Mouse (Mus musculus): ENCODE data around the gene Scimp. TPM values are rescaled to one million over a fixed set of nuclear protein-coding genes. Genes with fewer than 3 reads are reported as not detected.

Gene Scimp
- polyA plus RNA-seq, 2 experiments, result 0.10 to 0.51 TPM

DNA sequence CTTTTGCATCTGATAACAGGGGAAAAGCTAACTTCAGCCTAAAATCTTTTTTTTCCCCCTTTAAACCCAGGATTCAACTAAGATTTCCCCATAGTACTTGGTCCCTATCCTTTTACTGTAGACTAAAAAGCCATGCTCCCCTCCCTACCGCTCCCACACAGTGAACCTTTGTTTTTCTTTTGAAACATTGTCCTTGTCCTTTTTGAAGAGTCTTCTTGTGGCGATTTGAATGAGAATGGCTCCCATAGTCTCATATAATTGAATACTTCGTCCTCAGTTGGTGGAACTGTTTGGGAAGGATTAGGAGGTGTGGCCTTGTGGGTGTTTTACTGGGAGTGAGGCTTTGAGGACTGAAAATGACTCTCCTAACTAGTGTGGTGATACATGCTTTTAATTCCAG, 21.4 kb upstream of the Scimp start:
- no peaks in the 10 kb centered on the region for H3K4me1 ChIP-seq (replicated peaks; ENCODE audit: control insufficient read depth in 2 of 2, insufficient read depth in 2 of 2, low read length in 1 of 2)
- no peak for ATAC-seq (ENCODE audit: insufficient read depth)
- H3K27ac ChIP-seq, result no peak overlapping the region
- no peaks in the 10 kb centered on the region for H3K9me3 ChIP-seq (ENCODE audit: control insufficient read depth, low read length)
- no peak overlapping the region for H3K4me2 ChIP-seq (ENCODE audit: low read depth)
- WGBS (ENCODE audit: insufficient replicate concordance), result 62% methylated on average over 3 of the region's 3 CpGs
- H3K9ac ChIP-seq (replicated peaks), result no peak overlapping the region
- H3K4me3 ChIP-seq (ENCODE audit: insufficient read depth in 1 of 2, low read depth in 2 of 2, low read length in 2 of 2), result no peak overlapping the region
- no peaks in the 10 kb centered on the region for H3K27me3 ChIP-seq (ENCODE audit: control insufficient read depth, insufficient read depth, low read length)
- no peak for DNase-seq (ENCODE audit: low read depth in 3 of 3, low spot score in 3 of 3)
- TF ChIP-seq EP300 (IDR thresholded peaks at IDR 0.05; ENCODE audit: low read depth) (no peak), CTCF (IDR thresholded peaks at IDR 0.05; ENCODE audit: low read depth) (no peak)
- H3K36me3 ChIP-seq (replicated peaks; ENCODE audit: control insufficient read depth, insufficient read depth, low read depth), result no peaks in the 10 kb centered on the region

- DNase-seq (ENCODE audit: low read depth in 3 of 3, low spot score in 3 of 3), result no peak
- no peaks in the 10 kb centered on the region for H3K27me3 ChIP-seq (ENCODE audit: control insufficient read depth, insufficient read depth, low read length)
- no peak overlapping the region for H3K4me2 ChIP-seq (ENCODE audit: low read depth)
- no peak for TF ChIP-seq EP300 (IDR thresholded peaks at IDR 0.05; ENCODE audit: low read depth)
- TF ChIP-seq CTCF (IDR thresholded peaks at IDR 0.05; ENCODE audit: low read depth), result no peak
- no peaks in the 10 kb centered on the region for H3K4me1 ChIP-seq (replicated peaks; ENCODE audit: control insufficient read depth in 2 of 2, insufficient read depth in 2 of 2, low read length in 1 of 2)
- no peak for ATAC-seq (ENCODE audit: insufficient read depth)
- H3K27ac ChIP-seq, result no peak overlapping the region
- no peaks in the 10 kb centered on the region for H3K36me3 ChIP-seq (replicated peaks; ENCODE audit: control insufficient read depth, insufficient read depth, low read depth)
- H3K4me3 ChIP-seq (ENCODE audit: insufficient read depth in 1 of 2, low read depth in 2 of 2, low read length in 2 of 2), result no peak overlapping the region
- H3K9me3 ChIP-seq (ENCODE audit: control insufficient read depth, low read length), result no peaks in the 10 kb centered on the region
- no peak overlapping the region for H3K9ac ChIP-seq (replicated peaks)
Measured at GRCm38 (mm10) chr11:70833408-70833807, 21.0 kb upstream of the Scimp start.

GRCm38 (mm10) chr11:70831201-70831600, 18.8 kb upstream of the Scimp start:
- Histone ChIP-seq H3K4me1 (replicated peaks; ENCODE audit: control insufficient read depth in 2 of 2, insufficient read depth in 2 of 2, low read length in 1 of 2) (no peaks in the 10 kb centered on the region), H3K9ac (replicated peaks) (no peak overlapping the region), H3K27ac (no peak overlapping the region), H3K4me3 (ENCODE audit: insufficient read depth in 1 of 2, low read depth in 2 of 2, low read length in 2 of 2) (no peak overlapping the region), H3K4me2 (ENCODE audit: low read depth) (no peak overlapping the region), H3K36me3 (replicated peaks; ENCODE audit: control insufficient read depth, insufficient read depth, low read depth) (no peaks in the 10 kb centered on the region), H3K9me3 (ENCODE audit: control insufficient read depth, low read length) (no peaks in the 10 kb centered on the region), H3K27me3 (ENCODE audit: control insufficient read depth, insufficient read depth, low read length) (no peaks in the 10 kb centered on the region)
- no peak for TF ChIP-seq EP300 (IDR thresholded peaks at IDR 0.05; ENCODE audit: low read depth)
- TF ChIP-seq CTCF (IDR thresholded peaks at IDR 0.05; ENCODE audit: low read depth), result no peak
- no peak for ATAC-seq (ENCODE audit: insufficient read depth)
- WGBS (ENCODE audit: insufficient replicate concordance), result 40% methylated on average over 3 of the region's 3 CpGs
- DNase-seq (ENCODE audit: low read depth in 3 of 3, low spot score in 3 of 3), result no peak

DNA sequence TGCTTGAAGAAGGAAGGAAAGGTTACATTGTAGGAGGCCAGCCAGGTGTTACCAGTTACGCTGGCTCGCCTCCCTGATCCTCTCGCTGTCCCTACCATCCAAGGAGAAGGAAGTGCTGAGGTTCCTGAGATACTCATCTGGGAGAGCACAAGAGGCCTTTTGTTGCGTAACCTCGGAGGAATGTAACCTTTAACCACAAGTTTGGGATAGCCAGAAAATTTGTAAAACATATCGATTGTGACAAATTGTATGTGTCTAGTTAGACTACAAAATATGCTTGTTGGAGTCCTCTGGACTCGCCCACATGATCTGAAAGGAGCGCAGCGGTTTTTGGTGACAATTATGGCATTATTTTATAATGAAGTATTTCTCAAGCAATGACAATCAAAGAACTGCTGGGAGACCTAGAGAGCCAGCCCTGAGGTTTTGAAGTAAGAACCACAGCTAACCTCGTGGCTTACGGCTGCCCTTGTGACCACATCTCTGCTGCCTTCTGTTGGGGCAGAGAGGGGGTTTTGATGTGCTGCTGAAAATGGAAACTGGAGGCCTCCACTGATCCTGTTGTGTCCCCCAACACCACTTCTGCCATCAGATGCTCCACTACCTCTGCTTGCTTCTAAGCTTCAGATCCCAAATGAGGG, 16.7 kb upstream of the Scimp start:
- no peak overlapping the region for H3K27ac ChIP-seq
- DNase-seq (ENCODE audit: low read depth in 3 of 3, low spot score in 3 of 3) (no peak), ATAC-seq (ENCODE audit: insufficient read depth) (no peak)

DNA sequence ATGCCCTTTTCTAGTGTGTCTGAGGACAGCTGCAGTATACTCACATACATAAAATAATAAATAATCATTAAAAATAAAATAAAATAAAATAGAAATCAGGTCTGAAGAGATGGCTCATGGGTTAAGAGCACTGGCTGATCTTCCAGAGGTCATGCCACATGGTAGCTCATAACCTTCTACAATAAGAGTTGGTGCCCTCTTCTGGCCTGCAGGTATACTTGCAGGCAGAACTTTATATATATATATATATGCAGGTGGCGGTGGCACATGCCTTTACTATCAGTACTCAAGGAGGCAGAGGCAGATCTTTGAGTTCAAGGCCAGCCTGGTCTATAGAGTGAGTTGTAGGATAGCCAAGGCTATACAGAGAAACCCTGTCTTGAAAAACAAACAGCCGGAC, 13.8 kb upstream of the Scimp start:
- ATAC-seq (ENCODE audit: insufficient read depth), result no peak
- H3K9me3 ChIP-seq (ENCODE audit: control insufficient read depth, low read length), result no peaks in the 10 kb centered on the region
- H3K9ac ChIP-seq (replicated peaks), result no peak overlapping the region
- TF ChIP-seq CTCF (IDR thresholded peaks at IDR 0.05; ENCODE audit: low read depth) (peak; percentile 33; the same call in 1 of the 2 replicates), EP300 (IDR thresholded peaks at IDR 0.05; ENCODE audit: low read depth) (no peak)
- H3K4me3 ChIP-seq (ENCODE audit: insufficient read depth in 1 of 2, low read depth in 2 of 2, low read length in 2 of 2), result no peak overlapping the region
- H3K36me3 ChIP-seq (replicated peaks; ENCODE audit: control insufficient read depth, insufficient read depth, low read depth), result no peaks in the 10 kb centered on the region
- H3K27me3 ChIP-seq (ENCODE audit: control insufficient read depth, insufficient read depth, low read length), result no peaks in the 10 kb centered on the region
- H3K4me2 ChIP-seq (ENCODE audit: low read depth), result no peak overlapping the region
- no peak overlapping the region for H3K27ac ChIP-seq
- 60% methylated on average over 2 of the region's 2 CpGs for WGBS (ENCODE audit: insufficient replicate concordance)
- no peaks in the 10 kb centered on the region; a peak in 1 of 4 replicates for H3K4me1 ChIP-seq (replicated peaks; ENCODE audit: control insufficient read depth in 2 of 2, insufficient read depth in 2 of 2, low read length in 1 of 2)
- DNase-seq (ENCODE audit: low read depth in 3 of 3, low spot score in 3 of 3), result no peak

More for the DNA sequence above, 16.7 kb upstream of the Scimp start:
- H3K4me2 ChIP-seq (ENCODE audit: low read depth), result no peak overlapping the region
- H3K4me1 ChIP-seq (replicated peaks; ENCODE audit: control insufficient read depth in 2 of 2, insufficient read depth in 2 of 2, low read length in 1 of 2), result no peaks in the 10 kb centered on the region
- H3K9ac ChIP-seq (replicated peaks), result no peak overlapping the region
- TF ChIP-seq CTCF (IDR thresholded peaks at IDR 0.05; ENCODE audit: low read depth) (no peak), EP300 (IDR thresholded peaks at IDR 0.05; ENCODE audit: low read depth) (no peak)
- H3K27me3 ChIP-seq (ENCODE audit: control insufficient read depth, insufficient read depth, low read length), result no peaks in the 10 kb centered on the region
- no peak overlapping the region for H3K4me3 ChIP-seq (ENCODE audit: insufficient read depth in 1 of 2, low read depth in 2 of 2, low read length in 2 of 2)
- H3K9me3 ChIP-seq (ENCODE audit: control insufficient read depth, low read length), result no peaks in the 10 kb centered on the region
- 53% methylated on average over 11 of the region's 11 CpGs for WGBS (ENCODE audit: insufficient replicate concordance)
- H3K36me3 ChIP-seq (replicated peaks; ENCODE audit: control insufficient read depth, insufficient read depth, low read depth), result no peaks in the 10 kb centered on the region

Data from liver, embryonic 14.5 days (tissue).